Mouse (Mus musculus): ENCODE results near the gene Tceal7. TPM values are rescaled to one million over a fixed set of nuclear protein-coding genes. Genes with fewer than 3 reads are reported as not detected.
"Not testable (repeated sequence)": the region's sequence is repeated elsewhere in the genome, so short reads cannot be mapped to it uniquely, and the experiment has no call there.

Tceal7 gene
- polyA plus RNA-seq, 1 experiment, result not detected

- DNase-seq (ENCODE audit: low spot score), result no peak
Observed at GRCm38 (mm10) chrX:136248811-136249210, 34.2 kb downstream of the Tceal7 start.

- no peak for DNase-seq (ENCODE audit: low spot score)
Observed at GRCm38 (mm10) chrX:136249671-136250070, 35.1 kb downstream of the Tceal7 start.

- no peak for DNase-seq (ENCODE audit: low spot score)
Observed at GRCm38 (mm10) chrX:136252023-136252729, 37.6 kb downstream of the Tceal7 start.

DNA sequence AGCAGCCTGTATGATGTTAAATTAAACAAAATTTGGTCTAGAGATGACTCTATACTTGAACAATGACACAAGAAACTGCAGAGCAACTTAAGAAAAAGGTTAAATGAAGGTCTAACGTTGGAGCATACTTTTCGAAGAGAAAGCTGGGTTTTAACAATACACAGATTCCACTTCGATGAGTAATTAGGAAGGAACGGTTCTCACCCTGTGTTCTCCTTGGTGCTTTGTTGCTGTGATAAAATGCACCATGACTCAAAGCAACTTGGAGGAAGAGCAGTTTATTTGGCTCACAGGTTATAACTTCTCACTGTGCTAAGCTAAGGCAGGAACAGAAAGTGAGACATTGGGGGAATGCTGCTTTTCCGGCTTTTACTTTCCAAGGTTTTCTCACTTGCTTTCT is 53.1 kb downstream of the Tceal7 start:
- DNase-seq (ENCODE audit: low spot score), result no peak

DNA sequence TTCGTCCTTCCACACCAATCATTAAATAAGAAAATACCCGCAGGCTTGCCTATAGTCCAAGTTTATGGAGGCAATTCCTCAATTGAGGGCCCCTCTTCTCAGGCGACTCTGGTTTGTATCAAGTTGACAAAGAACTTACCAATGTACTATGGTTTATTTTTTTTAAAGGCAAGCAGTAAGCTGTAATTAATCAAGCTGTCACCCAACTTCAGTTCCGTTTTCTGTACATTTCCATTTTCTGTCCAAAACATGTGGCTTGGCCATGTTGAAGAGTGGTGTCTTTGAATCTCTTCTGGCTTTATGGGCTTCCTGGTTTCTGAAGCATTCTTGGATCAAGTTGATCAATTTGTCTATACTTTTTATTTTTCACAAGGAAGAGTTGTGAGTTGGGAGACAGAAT is 53.6 kb downstream of the Tceal7 start:
- DNase-seq (ENCODE audit: low spot score), result no peak

DNA sequence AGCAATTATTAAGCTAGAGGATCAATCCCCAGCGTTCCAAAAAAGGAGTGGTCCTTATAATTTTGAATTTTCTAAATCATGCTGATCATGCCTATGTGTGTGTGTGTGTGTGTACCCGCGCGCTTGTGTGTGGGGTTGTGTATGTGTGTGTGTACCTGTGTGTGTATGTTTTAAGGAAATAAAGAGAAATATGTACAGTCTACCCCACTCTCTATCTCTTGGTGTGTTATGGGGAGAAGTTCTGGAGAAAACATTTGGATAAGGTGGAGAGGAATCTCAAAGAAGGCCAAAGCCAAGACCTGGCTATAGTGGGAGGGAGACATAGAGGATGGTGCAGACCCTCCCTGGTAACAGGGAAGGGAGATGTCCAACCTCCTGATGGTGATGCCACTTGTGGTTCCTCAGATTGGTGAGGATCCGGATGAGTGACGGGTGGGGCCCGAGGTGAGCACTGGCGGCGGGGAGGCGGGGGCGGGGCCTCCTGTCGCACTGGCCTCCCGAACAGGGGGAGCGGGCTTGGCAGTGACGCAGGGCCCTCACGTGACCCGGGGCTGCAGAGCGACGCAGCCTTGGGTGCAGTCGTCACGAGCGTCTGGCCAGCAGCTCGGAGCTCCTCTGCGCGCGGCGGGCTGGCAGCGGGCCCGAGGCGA is 55.3 kb downstream of the Tceal7 start, which contains the start of gene Bex3:
TSS of gene Bex3 (plus strand) at position 511 of the 650 bp plus-strand sequence.
- not testable (repeated sequence) for DNase-seq (ENCODE audit: low spot score)

DNA sequence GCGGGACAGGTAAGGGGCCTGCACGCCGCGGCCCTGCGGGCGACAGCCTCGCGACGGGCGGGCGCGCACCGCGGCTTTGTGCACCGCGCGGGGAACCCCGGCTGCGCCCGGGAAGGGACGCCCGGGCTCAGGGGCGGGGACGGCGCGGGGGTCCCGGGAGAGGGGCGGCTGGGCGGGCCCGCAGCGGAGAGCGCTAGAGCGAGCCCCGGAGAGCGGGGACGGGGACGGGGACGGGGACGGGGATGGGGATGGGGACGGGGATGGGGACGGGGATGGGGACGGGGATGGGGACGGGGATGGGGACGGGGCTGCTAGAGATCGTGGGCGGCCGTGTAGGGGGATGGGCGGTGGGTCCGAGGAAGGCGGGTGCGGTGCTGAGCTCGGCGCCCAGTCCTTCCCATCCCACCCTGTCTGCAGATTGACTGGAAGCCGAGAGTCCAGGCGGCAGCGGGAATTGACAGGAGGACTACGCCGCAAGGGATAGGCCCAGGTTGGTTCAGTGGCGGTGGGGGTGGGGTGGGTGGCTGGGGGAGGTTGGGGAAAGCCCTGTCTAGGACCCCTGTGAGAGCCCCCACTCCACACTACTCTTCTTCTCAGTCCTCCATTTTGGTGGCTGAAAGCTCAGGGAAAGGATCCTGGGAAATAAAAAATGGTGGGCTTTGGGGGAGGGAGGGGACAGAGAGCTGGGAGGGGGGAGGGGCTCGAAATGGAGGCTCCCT is 56.0 kb downstream of the Tceal7 start:
- not testable (repeated sequence) for DNase-seq (ENCODE audit: low spot score)

DNA sequence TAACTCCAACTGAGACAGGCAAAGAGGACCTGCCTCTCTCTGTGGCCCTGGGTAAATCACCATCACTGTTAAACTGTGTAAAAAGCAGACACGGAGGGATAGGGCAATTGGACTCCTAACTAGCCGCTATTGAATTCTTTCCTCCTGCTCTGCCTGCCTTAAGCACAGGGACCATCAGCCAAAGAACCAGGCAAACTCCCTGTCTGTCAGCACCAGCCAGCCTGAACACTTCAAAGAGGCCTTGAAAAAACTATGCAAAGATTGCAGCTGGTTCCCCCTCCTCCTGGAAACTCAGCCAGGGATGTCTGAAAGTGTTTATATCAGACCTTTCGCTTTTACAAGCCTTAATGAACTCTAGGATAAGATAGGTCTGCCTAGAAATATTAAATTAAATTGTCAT is 60.0 kb downstream of the Tceal7 start:
- no peak for DNase-seq (ENCODE audit: low spot score)

GRCm38 (mm10) chrX:136275386-136275785 is 60.8 kb downstream of the Tceal7 start:
- DNase-seq (ENCODE audit: low spot score), result no peak

Other genes starting within 250 kb of the Tceal7 start
- gene Arxes2, start 221.0 kb upstream of the Tceal7 start, polyA plus RNA-seq (2012; rRNA removed), result 6.0 and 10.1 TPM in 2 replicates
- 0.99 and 1.3 TPM in 2 replicates for gene Arxes1, start 181.4 kb upstream of the Tceal7 start, polyA plus RNA-seq (2012; rRNA removed)
- gene Bex2, start 146.5 kb upstream of the Tceal7 start, polyA plus RNA-seq (2012; rRNA removed), result 1.2 and 1.4 TPM in 2 replicates
- gene Nxf3, start 129.5 kb upstream of the Tceal7 start, polyA plus RNA-seq (2012; rRNA removed), result 0.04 and 0.08 TPM in 2 replicates
- 4.7 and 6.3 TPM in 2 replicates for gene Bex4, start 75.8 kb upstream of the Tceal7 start, polyA plus RNA-seq (2012; rRNA removed)
- gene Tceal8, start 42.4 kb upstream of the Tceal7 start, polyA plus RNA-seq (2012; rRNA removed), result 70.1 and 78.1 TPM in 2 replicates
- 4.2 and 4.3 TPM in 2 replicates for gene Tceal5, start 10.9 kb upstream of the Tceal7 start, polyA plus RNA-seq (2012; rRNA removed)
- 1.8 and 2.8 TPM in 2 replicates for gene Bex1, start 734 bp downstream of the Tceal7 start, polyA plus RNA-seq (2012; rRNA removed)
- 165 TPM in 2 replicates for gene Tceal9, start 30.3 kb downstream of the Tceal7 start, polyA plus RNA-seq (2012; rRNA removed)
- gene Bex3, start 55.5 kb downstream of the Tceal7 start, polyA plus RNA-seq (2012; rRNA removed), result 90.1 and 103 TPM in 2 replicates